Mouse (Mus musculus) spleen, adult 2 months (tissue): Measurements from ENCODE around the gene Synpr.

Source experiments
- CTCF ChIP-seq: fragments of 200-500 bp; IDR thresholded peaks from 2 replicates; pipeline ENCODE4 v1.5.1; 2011; ENCODE audit warnings: mild to moderate bottlenecking, inconsistent platforms; ENCODE audit not compliant: insufficient read depth, insufficient read length, insufficient replicate concordance; ENCODE audit errors: extremely low read depth
- POLR2A ChIP-seq: fragments of 200-500 bp; IDR thresholded peaks from 2 replicates; pipeline ENCODE4 v1.6.1; 2011; ENCODE audit warnings: low read depth, low read length, inconsistent platforms

GRCm38 (mm10) chr14:13459333-13459732, 174.8 kb downstream of the Synpr start:
- TF ChIP-seq POLR2A = no peak
- TF ChIP-seq CTCF = no peak
